Mouse (Mus musculus): ENCODE results near the gene Scn8a.

Scn8a gene

DNA sequence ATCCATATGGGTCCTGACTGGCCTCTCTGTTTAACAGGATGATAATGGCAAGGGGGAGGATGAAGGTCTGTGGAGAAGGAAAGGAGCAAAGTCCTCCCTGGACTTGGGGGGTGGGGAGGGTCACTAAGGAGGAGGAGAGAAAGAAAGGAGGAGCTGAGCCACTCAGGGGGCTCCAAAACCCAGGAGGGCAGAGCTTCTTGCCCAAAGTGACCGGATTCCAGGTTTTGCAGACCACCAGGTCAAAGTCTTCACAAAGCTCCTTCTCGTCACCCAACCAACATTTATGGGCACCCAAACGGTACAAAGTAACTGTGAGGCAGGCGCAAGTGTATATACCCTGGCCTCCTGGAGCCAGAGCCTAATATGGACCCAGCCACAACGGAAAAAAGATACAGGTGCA, 206.0 kb downstream of the Scn8a start:
- DNase-seq: no peak

DNA sequence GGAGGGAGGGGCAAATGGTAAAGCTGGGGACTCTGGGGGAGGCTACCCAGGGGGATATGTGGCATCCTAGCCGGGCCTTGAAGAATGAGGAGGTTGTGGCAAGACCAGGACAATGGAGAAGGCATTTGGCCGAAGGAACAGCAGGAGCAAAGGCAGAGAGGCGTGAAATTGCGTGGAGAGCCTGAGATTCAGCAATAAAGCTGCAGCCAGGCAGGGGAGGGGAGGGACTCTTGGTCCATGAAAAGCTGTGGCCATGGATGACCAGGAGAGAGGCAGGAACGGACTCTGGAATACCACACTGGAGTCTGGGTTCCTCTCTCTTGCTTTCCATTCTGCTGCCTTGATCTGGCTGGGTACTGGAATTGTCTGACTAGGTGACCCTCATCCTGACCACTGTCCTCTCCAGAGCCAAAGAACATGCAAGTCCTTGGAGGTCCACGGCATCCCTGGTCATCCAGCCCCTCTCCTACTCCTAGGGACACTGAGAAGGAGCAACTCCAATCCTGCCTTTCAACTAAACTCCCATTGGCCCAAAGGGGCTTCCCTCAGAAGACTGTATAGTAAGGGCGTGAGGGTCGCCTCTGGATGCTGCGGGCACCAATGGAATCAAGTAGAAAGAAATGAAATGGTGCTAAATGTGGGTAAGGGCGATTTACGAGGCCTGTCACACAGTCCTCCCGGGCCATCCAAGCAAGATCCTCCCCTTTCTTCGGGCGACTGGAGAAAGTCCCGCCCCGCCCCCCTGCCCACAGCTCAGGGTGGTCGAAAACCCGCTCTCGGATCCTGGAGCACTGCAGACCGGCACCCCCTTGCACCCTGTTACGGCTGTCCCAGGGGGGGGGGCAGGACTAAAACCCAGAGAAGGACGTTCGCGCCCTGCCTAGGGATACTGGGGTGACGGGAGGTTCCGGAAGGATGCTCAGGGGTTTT, 206.7 kb downstream of the Scn8a start:
- no peak for DNase-seq

DNA sequence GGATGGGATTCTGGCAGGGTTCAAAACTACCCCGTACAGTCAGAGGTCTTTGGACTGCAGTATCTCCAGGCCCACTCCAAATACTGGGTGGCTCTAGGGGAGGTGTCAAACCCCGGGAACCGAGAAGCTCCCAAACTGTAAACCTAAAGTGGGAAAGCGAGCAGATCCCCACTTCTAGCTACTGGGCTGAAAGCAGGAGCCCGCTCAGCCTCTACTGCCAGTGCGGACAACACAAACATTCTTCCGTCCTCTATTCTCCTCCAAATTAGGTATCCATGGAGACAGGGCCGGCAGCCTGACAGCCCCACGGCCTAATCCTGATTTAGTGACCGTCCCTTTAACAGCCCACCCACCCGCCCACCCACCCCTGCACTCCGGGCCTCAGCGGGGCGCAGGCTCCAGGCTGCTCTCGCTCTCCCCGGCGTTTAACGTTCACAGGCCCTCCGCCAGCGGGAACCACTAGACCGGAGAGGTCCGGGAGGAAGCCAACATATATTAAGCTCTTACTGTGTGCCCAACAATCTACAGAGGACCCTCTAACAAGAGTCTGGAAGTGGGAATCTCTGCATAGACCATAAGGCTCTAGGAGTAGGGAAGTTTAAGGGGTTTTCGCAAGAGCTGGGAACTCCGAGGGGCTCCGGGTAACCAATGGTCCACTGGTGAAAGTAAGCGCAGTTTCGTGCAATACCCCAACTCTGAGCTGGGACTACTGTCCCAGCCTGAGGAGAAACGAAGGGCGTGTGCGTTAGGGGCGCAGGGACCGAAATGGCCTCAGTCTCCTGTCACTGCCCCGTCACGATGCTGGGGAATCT, 207.5 kb downstream of the Scn8a start:
- DNase-seq: no peak

DNA sequence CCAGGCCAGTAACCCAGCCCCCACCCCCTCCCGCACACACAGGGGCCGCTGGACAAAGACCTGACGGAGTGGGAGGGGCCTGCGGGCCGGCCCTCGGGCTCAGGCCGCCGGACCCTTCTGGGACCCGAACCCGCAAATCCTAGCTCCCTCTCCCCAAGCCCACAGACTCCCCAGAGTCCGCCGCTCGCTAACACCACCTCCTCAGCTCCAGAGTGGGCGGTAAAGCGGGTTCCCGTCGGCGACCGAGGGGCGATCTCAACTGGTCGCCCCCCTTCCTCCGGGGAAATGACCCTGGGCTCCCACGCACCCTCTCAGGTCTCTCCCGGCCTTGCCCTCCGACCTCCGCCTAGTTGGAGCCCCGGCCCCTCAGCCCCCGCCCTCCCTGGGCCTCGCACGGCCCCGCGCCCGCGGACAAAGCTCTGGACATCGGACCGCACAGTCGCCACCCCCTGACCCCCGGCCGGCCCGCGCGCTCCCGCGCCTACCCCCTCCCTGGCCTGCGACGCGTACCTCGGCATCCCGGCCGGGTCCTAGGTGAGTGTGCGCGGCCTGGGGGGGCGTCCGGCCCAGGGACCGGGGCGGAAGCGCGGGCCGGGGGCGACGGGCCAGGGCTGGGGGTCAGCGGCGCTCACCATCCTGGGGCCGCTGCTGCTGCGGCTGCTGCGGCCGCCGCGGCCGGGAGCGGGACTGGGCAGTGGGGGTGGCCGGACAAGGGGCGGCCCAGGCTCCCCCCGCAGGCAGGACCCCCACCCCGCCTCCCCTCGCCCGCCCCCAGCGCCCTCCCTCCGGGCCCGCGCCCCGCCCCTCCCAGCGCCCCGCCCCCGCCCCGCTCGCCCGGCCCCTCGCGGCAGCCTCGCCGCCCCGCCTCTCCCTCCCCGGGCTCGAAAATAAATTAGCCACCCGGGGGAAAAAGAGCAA, 208.4 kb downstream of the Scn8a start, which contains the start of gene Fignl2:
Gene Fignl2 (minus strand): TSS at position 755 of the 918 bp plus-strand sequence.
- DNase-seq: no peak

DNA sequence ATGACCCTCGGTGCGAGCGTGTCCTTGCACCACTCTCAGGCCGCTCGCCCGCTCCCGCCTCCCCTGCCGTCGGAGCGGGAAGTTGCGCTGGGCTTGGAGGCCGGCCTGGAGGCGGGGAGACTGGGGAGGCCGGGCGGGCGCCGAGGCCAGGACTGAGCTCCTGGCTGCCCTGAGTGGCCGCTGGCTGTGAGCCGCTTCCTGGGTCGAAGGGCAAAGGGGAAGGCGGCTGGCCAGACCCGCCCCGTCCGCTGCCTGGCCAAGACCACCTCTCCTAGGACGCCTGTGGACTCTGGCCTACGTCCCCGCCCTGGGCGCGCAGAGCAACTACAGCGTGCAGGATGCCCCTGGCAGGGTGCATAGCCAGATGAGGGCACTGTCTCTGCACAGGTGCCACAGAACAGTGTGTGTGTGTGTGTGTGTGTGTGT, 209.1 kb downstream of the Scn8a start:
- peak; percentile 8 for DNase-seq

DNA sequence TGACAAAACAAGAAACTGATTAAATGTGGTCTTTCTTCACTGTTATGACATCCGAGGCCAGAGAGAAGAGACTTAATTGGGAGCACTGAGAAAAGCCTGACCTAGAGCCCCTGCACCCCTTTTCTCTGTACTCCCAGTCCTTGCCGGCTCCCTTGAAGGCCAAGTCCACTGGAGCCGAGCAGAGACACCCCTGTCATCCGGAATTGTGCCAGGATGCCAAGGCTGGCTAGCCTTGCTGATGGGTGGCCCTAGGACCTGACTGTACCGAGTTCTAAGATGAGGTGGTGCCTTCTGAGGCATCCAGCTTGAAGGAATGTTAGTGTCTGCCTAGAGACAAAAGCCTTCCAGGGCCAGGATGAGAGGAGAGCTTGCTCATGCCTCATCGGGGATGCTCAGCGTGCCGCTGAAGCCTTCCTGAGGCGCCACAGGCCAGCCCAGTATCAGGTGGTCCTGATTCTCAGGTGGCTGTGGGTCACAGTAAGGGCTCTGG, 210.4 kb downstream of the Scn8a start:
- no peak for DNase-seq

DNA sequence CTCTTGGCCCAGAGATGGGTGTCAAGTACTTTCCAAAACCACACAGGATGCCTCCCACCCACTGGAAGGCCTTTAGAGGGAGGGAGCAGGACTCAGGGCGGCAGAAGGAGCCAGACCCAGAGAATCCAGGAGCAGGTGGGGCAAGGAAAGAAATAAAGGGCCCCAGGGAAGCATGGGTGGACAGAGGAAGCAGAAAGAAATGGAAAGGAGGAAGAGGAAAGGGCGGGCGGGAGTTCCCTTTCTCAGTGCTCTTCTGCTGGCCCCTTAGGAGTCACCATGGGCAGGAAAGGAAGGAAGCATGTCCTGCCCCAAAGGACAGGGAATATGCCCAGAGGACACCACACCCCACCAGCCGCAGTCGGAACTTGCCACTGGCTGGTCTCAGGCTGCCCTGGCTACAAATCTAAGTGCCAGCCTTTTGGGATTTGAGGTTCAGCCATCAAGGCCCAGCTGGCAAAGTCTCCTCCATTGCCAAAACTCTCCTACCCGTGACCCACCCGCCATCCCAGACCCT, 211.4 kb downstream of the Scn8a start:
- no peak for DNase-seq

DNA sequence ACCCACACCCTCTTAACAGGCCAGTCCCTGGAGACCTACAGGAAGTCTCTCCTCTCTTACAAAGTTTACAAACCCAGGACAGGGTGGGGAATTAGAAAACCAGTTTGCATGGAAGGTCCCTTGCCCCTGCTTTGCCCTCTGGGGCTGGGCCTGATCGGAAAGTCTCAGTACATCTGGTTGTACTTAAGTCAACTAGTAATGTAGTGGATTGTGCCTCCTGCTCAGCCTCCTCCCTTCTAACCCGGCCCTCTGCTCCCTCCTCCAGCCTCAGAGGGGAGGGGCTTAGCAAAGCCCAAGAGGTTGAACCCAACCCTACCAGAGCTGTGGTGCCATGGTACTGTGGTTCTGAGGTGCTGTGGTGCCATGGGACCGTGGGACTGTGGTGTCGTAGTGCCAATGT, 212.6 kb downstream of the Scn8a start:
- DNase-seq: no peak

DNA sequence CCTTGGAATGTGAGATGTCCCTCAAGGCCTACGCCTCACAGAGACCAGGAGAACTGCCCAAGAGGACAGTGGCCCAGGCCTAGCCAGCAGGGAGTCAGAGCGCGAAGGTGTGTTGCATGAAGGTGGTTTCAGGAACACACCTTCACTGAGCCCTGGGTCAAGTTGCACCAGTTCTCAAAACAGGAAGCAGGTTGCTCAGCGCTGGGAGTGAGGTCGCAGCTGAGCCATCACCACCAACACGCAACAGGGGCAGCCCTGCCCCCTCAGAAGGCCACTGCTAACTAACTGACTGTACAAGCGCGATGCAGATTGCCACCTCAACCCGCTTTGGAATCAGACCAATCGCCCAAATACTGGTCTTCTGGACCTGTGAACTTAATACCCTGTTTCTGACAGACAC, 214.8 kb downstream of the Scn8a start:
- DNase-seq: no peak

DNA sequence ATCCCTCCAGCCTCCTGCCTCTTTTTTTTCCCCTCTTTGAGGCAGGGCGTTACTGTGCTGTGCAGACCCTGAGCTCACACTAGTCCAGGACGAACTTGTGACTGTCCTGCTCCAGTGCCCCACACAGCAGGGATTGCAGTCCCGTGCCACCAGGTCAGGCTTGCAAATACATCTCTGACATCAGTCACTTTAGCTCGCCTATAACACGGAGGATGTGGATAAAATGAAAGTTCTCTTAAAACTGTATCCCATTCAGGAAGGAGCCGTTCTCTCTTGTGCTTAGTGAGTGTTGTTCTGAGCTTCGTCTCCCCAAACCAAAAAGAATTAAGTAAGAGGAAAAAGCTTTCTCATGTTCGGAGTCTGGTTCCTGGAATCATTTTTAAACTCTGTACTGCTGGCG, 216.8 kb downstream of the Scn8a start:
- DNase-seq: no peak

DNA sequence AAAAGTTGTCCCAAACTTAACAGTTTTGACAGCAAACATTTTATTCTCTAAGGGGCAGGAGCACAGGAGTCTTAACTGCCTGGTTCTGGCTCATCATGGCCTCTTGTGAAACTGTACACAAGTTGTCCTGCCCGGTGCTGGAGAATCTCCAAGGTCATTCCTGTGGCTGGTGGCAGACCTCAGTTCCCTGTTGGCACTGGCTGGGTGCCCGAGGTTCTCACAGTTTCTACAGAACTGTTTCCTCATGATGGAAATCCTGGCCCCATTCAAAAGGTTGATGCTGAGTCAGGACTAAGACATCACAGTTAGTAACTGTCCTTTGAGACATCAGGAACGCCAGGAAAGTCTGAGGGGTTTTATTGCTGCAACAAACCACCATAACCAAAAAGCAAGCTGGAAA, 217.3 kb downstream of the Scn8a start:
- DNase-seq: no peak

DNA sequence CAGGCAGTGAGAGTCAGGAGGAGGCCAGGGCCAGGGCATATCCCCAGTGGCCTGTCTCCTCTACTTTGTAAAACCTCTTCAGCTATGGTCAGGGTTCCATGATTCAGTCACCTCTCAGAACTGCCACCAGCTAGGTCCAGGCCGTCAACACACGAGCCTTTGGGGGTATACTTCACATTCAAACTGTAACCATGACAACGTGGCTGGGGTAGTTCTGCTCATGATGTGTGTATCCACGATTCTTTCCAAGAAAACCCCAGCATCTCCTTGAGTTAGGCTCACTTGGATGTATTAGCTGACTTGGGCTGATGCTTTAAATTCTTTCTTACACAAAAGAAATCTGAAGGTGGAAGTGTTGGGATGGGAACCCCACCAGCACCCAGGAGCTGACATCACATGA, 218.6 kb downstream of the Scn8a start:
- no peak for DNase-seq

DNA sequence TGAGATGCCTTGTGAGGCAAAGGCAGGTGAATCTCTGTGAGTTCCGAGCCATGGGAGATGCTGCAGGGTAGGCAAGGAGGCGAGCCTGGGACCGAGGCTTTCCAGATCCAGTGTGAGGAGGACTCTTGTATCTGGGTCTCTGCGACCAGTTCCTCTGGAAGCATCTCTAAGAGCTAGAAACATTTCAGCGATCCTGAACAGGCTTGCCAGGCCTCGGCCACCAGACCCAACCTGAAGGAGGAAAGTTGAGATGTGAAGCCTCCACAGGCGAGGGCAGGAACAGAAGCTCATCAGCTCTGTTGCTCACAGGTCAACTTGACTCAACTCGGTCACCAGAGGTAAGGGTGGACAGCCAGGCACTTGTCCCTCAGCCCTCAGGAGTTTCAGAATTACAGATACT, 221.9 kb downstream of the Scn8a start:
- no peak for DNase-seq

DNA sequence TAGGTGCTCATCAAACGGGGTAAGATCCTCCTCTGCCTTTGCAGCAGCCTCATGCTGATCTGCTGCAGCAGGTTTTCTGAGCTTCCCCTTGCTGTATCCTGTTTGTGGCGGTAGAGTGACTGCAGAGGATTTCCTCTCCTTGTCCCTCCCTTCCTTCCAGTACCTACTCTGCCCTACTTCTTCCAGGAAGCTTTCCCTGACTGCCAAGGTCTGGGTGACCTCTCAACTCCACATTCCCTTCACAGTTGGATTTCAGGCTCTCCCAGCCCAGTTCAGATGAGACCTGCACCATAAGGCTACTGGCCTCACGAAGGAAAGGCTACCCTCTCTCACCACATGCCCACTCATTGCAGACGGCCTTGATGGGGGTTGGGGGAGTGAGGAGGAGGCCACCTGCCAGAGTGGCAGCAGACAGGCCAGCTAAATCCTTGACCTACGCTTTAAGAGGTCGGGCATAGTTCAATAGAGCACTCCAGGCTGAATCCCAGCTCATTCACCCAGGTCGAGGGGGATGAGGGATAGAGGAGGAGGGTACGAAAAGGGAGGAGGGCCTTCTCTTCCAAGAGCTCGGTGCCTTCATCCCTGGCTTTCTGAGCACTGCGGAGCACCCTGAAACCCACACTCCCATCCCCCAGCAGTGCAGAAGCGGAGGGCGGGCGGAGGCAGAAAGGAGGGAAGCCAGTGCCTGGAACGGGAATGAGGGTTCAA, 222.6 kb downstream of the Scn8a start:
- no peak for DNase-seq

DNA sequence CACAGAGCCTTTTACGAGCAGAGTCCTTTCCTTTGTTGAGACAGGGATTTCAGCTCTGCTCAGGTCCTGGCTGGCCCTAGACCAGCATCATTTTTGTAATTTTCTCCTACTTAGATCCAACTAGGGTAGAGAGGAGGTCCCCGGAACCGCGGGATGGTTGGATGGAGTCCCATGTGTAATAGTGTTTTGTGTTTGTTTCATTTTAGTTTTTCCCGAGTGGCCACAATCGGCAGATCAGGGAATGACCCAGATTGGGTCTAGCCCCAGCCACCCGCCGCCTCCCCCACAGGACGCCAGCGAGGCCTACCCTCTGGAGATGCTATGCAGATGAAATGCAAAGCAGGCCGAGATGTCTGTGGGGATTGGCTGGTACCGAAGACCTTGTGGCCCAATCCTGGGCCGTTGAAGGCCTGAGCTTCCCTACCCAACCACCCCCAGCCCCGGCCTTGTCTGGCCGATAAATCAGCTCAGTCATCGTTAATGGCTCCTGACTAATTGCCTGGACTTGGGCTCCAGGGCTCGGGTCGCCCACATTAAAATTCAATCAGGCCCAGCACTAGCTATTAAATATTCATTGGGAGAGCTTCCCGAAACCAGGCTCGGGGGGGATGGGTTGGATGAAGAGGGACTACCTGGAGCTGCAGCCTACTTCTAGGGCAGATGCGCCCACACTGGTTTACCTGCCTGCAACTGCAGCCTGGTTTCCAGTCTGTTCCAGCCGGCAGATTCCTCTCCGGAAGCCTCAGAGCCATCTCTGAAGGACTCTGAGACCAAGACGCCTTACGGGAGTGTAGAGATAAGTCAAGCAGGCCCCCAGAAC, 223.4 kb downstream of the Scn8a start:
- no peak for DNase-seq

DNA sequence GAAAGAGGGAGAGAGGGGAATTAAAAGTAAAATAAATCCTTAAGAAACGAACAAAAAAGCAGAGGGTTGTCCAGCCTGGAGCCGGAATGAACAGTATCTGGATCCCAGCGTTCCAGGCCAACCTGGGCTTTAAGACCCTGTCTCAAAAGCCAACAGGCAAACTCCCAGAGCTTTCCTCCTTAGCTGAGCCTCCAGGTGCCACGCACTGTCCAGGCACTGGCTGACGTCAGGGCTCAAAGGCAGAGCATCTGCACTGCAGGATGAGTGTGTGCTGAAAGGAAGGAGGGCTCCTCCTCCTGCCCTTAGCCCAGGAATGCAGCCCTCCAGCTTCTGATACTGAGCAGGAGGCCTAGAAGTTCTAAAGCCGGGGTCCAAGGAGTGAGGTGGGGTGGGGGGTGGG, 224.3 kb downstream of the Scn8a start:
- no peak for DNase-seq

DNA sequence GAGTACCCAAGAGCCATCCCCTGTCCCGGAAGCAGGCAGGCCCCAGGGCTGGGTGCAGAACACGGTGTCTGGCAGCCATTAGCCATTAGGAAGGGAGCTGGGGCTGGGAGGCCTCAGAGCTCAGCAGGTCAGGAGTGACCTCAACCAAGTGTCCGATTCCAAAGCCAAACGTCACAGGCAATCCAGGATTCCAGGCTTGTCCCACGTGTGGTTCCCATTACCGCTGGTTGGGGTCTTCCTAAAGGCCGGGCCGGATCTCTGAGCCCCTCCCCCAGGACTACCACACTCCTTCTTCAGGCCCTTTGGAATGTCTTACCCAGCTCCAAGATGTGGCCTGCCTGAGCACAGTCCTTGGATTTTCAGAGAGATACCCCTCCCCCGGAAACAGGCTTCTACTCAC, 225.3 kb downstream of the Scn8a start:
- no peak for DNase-seq

DNA sequence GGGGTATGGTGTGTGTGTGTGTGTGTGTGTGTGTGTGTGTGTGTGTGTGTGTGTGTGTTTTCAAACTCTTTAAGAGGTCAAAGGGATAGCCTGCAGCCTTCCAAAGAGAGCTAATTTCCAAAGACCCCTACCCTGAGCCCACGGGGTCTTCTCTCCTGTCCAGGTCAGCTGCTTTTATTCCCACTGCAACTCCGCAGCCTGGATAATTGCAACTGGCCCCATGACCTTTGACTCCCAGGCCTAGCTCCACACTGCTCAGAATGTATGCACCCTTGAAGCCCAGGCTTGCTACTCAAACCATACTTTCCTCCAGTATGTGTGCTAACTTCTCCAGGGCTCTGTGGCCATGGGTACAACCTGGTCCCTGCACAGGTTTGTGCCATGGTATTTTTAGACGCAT, 225.7 kb downstream of the Scn8a start:
- no peak for DNase-seq

Data from thymus, postnatal 25 days (tissue).